Mouse (Mus musculus): ENCODE measurements around the gene Rabep2. TPM values are rescaled to one million over a fixed set of nuclear protein-coding genes. Genes with fewer than 3 reads are reported as not detected.
"Not testable (repeated sequence)": the region's sequence is repeated elsewhere in the genome, so short reads cannot be mapped to it uniquely, and the experiment has no call there.

Rabep2 gene
- total RNA-seq (2014; fragmentation: Nextera tagmentation) (11.3 and 16.2 TPM in 2 replicates), total RNA-seq (2017) (12.3 and 16.9 TPM in 2 replicates)

DNA sequence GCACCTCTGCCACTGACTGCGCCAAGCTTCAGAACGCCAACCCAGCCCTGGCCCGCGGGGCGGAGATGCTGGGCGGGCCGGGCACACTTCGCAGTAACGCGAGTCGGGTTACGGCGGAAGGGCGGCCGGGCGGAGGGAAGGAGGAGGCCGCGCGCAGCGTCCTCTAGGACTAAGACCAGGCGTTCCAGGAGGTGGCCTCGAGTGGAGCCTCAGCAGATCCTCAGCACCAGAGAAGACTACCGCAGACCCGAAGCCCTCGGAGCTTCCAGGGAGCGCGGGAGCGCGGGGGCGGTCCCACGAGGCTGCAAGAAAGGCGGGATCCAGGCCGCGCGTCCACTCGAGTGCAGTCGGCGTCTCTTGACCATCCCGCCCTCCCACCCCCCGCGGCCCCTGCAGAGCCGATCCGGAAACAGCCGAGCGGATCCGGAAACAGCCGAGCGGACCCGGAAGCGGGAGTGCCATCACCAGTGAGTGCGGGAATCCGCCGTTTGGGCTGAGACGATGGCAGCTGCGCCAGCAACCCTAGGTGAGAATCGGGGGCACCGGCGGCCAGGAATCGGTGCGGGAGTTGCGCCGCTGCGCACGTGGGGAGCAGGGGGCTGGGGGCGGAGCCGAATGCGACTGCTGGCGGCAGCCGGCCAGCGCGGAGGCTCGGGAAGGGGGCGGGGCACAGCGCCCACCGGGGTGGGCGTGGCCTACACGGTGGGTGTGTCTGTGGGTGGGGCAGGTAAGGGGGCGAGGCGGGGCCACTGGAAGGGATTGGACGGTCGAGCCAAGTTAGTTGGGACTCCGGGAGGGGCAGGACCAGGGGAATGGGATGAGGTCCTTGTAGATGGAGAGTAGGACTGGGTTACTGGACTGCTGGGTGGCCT is at the start of gene Rabep2:
TSS of gene Rabep2 (plus strand) at position 129 of the 872 bp plus-strand sequence.
- peak; percentile 88 for ATAC-seq (replicated peaks; ENCODE audit: poor library complexity, severe bottlenecking)

DNA sequence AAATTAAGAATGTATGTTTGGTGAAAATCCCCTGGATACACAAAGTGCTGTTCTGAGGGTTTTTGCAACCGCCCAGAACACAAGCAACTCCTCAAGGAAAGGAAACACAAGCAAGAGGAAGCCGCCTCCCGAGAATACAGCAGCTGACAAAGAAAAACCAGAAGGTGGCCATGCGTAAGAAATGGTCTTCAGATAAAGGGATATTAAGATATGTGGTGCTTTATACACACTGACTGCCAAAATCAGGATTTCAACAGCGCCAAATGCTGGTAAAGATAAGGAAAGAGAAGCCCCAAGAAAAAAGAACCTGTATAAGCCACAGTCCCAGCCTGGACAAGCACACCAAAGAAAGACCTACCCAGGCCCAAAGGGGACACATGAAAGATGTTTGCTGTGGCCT is 45.0 kb upstream of the Rabep2 start:
- no peak for ATAC-seq (replicated peaks; ENCODE audit: poor library complexity, severe bottlenecking)

DNA sequence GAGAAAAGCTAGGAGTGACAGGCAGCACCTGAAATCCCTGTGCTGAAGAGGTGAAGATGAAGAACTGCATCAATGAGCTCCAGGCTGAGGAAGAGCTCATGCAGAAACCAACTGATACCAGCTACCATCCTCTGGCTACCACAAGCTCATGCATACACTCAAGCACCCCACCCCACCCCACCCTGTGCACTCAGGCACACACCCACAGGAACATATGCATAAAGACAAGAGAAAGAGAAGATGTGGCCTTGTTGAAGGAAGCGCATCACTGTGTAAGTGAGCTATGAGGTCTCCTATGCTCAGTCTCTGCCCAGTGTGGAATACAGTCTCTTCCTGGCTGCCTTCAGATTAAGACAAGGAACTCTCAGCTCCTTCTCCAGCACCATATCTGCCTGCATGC is 40.4 kb upstream of the Rabep2 start:
- ATAC-seq (replicated peaks; ENCODE audit: poor library complexity, severe bottlenecking) = no peak

DNA sequence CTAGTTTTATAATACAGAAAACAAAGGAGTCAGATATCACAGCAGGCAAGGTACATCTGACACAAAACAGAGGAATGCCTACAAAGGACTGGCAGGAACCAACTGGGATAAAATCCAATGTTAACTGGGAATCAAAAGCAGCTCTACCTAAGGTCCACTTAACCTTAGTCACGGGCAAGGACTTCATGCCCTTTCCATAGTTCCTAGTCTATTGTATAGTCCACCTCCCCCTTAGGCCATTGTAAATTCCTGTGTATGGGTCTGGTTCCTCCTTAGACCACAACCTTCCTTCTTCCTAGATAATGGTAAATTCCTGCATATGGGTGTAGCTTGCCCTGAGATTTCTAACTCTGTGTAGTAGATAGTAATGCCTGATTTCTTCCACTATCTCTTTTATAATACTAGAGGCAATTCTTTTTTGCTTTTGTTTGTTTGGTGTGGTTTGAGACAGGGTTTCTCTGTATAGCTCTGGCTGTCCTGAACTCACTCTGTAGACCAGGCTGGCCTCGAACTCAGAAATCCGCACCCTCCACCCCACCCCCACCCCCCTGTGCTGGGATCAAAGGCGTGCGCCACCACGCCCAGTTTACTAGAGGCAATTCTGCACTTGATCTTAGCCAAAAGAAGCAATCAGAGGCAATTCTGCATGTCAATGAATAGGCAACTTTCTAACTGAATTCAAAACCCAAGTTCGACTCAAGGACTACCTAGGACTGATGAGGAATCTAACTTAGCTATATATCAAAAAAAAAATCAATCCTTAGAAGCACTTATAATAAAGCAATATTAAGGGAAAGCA is 36.3 kb upstream of the Rabep2 start:
- ATAC-seq (replicated peaks; ENCODE audit: poor library complexity, severe bottlenecking) = not testable (repeated sequence)

DNA sequence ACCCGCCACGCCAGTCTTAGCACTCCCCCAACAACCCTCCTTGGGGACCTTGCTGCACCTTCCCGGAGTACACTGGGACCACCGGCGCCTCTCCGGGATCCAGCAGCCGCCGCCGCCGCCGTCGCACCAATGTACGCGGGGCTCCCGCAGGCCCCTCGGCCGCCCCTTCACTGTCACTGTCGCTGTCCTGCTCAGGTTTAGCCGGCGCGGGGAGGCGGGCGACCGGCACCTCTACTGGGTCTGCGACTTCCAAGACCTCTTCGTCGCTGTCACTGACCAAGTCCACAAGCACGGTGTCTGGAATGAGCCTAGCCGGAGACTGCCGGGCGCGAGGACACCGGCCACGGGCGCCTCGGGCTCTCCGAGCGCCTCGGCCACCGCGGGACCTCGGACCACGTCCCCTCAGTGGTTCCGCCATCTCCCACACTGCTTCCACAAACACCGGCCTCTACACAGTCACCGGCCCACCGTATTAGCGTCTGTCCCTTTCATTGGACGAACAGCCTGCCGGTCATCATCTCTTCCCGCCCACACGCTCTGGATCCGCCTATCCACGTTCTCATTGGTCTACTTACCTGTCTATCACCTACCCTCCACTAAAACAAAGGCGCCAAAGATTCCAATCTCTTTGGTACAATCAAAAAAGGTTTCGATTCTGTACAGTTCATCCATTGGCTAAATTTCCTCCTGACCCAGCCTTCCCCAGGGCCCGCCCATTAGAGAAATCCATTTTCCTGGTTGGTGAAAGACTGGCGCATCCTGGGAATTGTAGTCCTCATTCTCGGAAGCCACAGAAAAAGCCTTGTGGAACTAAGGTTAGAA is 32.0 kb upstream of the Rabep2 start, which contains the start of gene Nfatc2ip:
TSS of gene Nfatc2ip (minus strand) at position 440 of the 822 bp plus-strand sequence.
- peak; percentile 99 for ATAC-seq (replicated peaks; ENCODE audit: poor library complexity, severe bottlenecking)

DNA sequence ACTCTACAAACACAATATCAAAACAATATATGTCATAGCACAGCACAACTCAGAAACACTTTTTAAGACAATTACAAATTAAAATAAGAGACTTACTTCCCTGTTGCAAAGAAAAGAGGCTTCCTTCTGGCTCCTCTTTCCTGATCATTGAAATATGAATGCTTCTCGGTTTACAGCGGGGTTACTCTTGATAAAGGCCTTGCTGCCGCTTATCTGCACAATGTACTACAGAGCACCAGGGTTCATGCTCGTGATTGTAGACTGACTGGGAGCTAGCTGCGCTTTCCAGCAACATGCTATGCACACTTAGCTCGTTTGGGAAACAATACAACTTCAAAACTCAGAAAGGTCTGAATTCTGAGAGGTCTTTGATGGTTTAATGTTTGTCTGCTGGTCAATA is 31.3 kb upstream of the Rabep2 start:
- ATAC-seq (replicated peaks; ENCODE audit: poor library complexity, severe bottlenecking) = no peak

DNA sequence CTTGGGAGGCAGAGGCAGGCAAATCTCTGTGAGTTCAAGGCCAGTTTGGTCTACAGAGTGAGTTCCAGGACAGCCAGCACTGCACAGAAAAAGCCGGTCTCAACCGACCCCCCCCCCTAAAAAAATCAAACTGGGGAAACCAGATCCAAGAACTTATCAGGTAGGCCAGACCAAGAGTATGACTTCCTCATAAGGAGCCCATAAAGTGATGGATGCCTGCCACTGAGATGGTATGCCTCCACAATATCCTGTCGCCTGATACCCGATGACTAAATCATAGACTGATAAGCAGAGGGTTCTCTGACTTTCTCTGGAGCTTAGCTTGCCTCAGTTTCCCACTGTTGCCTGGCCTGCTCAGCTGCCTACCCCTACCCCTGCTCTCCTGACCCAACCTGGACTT is 30.7 kb upstream of the Rabep2 start:
- no peak for ATAC-seq (replicated peaks; ENCODE audit: poor library complexity, severe bottlenecking)

DNA sequence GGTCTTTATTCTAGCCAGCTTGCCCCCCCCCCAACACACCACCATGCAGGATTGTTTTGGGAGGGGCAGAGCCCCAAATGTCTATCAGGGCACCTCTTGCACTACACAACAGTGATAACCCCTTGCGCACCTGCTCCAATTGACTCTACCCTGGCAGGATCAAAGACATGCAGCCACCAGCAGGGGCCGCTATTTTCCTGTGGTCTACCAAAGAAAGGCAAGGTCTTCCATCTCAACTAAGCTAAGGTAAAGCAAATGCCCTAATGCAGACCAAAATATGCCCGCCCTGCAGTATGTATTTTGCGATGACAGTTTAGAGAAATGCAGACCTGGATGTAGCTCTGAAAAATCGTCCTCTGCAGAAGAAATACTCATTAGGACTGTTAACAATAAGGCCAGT is 29.0 kb upstream of the Rabep2 start:
- peak; percentile 49 for ATAC-seq (replicated peaks; ENCODE audit: poor library complexity, severe bottlenecking)

DNA sequence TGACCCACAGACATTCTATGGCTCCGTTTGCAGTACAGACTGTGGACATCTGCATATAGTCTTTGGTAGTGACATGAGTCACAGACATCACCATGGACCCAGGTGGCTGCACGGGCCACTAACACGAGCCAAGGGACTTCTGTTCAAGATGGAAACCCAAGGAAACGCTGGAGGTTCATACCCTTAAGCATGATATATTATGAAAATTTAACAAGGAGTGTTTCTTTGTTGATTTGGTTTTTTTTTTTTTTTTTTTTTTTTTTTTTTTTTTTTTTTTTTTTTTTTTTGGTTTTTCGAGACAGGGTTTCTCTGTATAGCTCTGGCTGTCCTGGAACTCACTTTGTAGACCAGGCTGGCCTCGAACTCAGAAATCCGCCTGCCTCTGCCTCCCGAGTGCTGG is 26.0 kb upstream of the Rabep2 start:
- not testable (repeated sequence) for ATAC-seq (replicated peaks; ENCODE audit: poor library complexity, severe bottlenecking)

DNA sequence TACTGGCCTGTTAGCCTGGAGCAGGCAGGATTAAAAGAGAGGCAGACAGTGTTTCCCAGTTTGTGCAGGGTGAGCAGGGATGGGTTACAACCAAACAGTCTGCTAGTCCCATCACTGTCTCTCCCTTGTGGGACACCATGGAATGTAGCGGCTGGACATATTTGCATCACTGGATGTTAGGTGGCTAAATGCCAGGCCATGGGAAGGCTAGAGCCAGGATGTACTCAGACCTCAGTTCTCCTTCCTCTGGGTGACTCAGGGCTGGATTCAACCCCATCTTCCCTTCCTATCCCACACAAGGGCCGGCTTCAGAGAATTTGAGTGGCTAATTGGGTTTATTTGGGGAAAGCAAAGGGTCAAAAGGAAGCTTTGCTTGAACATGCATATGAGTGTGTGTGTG is 19.9 kb upstream of the Rabep2 start:
- ATAC-seq (replicated peaks; ENCODE audit: poor library complexity, severe bottlenecking) = no peak

DNA sequence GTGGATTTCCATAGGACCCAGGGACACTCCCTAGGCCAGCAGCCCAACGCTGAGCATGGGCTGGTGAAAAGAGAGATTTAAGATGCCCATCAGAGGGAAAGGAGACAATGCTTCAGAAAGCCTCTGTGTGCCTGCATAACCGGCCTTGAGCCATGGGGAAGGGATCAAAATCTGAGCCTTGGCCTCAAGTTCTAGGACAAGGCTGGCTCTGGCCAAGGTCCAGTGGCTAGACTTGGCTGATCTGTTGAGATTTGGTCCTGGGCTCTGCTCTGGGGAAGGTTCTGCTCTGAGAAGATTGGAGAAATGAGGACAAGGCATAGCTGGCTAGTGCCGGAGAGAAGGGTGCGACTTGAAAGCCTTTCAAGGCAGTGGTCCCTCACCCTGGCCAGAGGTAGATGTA is 17.5 kb upstream of the Rabep2 start:
- no peak for ATAC-seq (replicated peaks; ENCODE audit: poor library complexity, severe bottlenecking)

DNA sequence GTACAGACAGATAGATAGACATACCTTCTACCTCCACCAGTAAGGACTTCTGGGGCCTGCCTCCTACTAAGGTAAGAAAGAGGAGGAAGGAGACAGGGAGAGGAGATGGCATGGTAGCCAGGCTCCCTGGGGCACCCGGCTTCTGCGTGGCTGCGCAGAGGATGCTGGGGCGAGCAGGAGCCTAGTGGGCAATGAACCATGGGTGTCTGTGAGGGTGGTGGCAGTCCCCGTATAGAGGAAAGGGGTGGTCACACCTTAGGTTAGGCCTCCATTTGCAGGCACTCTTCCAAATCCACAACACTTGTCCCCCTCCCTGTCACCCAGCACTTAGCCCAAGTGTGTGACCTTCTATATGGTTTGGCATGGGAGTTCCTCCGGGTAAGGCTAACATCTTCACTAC is 13.8 kb upstream of the Rabep2 start, which contains the start of gene Cd19:
TSS of gene Cd19 (minus strand) at position 165 of the 400 bp plus-strand sequence.
- no peak for ATAC-seq (replicated peaks; ENCODE audit: poor library complexity, severe bottlenecking)

DNA sequence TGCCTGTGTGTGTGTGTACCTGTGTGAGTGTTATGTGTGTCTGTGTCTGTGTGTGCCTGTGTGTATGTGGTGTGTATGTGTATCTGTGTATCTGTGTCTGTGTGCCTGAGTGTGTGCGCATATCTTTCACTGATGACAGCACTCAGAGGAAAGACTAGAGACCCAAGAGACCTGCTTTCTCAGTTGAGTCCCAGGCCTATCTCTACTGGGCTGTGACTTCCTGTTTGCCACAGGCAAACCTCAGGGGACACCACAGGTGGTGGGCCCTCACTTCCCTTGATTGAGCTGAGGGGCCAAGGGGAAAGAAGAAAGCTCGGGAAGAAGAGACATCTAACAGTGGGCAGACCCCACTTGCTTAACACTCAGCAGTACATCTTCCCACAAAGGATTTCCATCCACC is 11.9 kb upstream of the Rabep2 start:
- peak; percentile 61 for ATAC-seq (replicated peaks; ENCODE audit: poor library complexity, severe bottlenecking)

DNA sequence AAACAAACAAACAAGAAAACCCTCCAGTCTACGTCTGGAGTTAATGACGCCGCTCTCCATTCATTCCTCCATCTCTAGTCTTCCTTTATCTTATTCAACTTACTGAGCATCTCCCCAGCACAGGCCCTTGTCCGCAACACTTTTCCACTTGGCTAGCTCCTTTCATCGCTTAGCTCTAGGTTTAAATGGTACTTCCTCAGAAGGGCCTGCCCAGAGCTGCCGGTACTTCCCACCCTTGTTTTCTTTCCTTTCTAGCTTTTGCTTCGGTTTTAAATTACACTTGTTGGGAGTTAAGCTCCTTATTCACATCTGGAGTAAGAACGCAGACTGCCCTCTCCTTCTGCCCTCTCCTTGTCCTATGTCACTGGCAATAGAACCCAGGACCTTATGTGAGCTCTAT is 11.5 kb upstream of the Rabep2 start:
- ATAC-seq (replicated peaks; ENCODE audit: poor library complexity, severe bottlenecking) = no peak

DNA sequence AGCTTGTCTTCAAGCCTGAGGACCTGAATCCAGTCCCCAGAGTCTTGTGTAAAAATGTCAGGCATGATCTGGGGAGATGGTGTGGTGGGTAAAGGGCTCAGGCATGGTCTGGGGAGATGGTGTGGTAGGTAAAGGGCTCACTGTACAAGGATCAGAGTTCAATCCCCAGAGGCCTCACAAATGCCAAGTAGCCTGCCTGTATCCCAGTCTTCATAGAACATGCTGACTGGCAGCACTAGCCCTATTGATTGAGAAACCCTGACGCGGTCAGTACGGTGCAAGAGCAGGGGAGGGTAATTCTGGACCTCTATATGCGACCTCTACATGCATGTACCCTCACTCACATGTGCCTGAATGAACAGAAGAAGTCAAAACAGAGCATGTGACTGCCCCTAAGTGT is 11.0 kb upstream of the Rabep2 start:
- no peak for ATAC-seq (replicated peaks; ENCODE audit: poor library complexity, severe bottlenecking)

DNA sequence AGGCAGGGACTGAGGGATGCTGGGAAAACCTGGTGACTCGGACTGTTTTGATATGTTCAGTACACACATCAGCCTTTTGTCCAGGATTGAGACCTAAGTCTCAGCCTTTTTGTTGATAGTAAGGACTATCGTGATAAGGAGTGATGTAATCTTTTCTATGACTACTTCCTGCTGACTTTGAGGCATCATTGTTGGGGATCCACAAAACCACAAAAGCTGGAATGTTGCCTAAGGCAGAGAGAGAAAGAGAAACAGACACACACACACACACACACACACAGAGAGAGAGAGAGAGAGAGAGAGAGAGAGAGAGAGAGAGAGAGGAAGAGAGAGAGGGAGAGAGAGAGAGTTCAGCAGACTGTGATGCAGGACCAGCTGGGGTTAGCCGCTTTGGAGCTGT is 10.1 kb upstream of the Rabep2 start:
- peak; percentile 35; the same call in 1 of the 2 replicates for ATAC-seq (replicated peaks; ENCODE audit: poor library complexity, severe bottlenecking)

DNA sequence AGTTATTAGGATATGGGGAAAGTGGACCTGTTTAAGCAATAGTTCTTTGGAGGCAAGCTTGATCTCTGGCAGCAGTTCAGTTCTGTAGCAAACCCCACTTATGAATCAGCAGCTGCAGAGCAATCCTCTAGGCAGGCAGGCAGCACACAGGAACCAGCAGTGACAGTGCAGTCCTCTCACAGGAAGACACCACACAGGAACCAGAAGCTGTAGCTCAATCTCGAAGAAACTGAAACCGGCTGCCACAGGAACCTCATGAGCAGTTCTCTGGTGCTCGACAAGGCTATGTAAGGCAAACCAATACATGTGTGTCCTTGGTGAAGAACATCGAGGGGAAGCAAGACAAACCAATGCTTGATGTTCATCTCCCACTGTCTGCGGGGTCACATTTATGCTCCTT is 6.8 kb upstream of the Rabep2 start:
- ATAC-seq (replicated peaks; ENCODE audit: poor library complexity, severe bottlenecking) = peak; percentile 75

DNA sequence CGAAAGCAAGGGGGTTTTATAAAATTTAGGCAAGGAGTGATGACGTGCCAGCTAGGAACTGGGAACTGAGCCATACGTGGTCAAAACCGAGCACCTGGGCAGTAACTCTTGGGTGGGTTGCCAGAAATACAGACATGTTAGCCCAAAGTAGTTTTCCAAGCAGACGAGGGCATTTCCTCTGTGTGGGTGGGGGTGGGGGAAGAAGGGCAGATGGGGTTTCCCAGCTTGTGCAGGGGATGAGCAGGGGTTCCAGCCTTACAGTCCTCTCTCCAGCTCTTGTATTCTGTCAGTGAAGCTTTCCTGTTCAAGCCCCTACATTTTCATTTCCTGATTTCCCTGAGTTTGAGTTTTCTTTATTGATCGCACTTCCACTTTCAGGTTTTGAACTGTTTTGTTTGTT is 4.4 kb upstream of the Rabep2 start:
- ATAC-seq (replicated peaks; ENCODE audit: poor library complexity, severe bottlenecking) = peak; percentile 18; the same call in 1 of the 2 replicates

DNA sequence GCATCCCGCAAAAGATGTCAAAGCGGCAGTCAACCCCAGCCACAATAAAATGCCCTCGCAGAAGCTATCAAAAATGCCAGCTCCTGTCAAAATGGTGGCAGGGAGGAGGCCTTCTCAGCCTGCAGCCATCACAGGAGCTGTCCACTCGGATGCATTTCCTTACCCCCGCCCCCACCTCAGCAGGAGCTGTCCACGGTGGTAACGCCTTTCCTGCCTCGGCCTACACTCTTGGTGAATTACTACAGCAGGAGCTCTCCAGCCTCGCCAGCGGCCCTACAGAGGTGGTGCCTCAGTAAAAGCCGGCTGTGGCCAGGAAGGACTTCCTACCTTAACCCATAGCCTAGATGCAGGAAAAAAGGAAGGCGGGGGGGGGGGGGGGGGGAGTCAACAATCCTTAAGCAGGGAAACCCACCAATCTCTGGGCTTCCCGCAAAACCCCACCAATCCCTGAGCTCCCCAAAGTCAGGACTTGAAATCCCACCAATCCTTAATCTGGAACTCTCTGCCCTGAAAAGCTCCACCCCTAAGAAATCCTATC is 1.2 kb upstream of the Rabep2 start:
- no peak for ATAC-seq (replicated peaks; ENCODE audit: poor library complexity, severe bottlenecking)

DNA sequence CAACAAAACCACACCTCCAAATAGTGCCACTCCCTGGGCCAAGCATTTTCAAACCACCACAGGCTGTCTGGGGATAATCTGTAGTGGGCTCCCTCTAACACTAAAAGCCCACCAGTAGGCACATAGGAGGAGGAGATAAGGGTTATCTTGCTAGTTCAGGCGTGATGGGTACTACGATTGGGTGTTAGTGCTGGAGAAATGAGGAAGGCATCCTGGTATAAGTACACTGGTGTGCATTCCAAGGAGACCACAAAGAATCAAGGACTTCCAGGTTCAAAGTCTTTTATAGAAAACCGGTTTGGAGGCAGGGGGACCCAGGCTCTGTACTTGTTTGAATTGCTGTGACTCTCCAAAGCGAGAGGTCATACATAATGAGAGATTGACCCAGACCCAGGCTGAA is 405 bp upstream of the Rabep2 start:
- 0 out of 2 replicates have a peak, but pooled peaks have one; percentile 1 for ATAC-seq (replicated peaks; ENCODE audit: poor library complexity, severe bottlenecking)
